Mouse (Mus musculus): Measurements from ENCODE around the gene Nectin4. TPM values are rescaled to one million over a fixed set of nuclear protein-coding genes. Genes with fewer than 3 reads are reported as not detected.

The Nectin4 gene
- polyA plus RNA-seq, 1 experiment: 0.08 TPM

- TF ChIP-seq TCF3 (IDR thresholded peaks at IDR 0.05; ENCODE audit: insufficient read length, low read depth) (no peak), POLR2AphosphoS2 (IDR thresholded peaks at IDR 0.05; ENCODE audit: insufficient read length, low read depth) (no peak), USF1 (IDR thresholded peaks at IDR 0.05; ENCODE audit: low read depth) (no peak), MYOG (IDR thresholded peaks at IDR 0.05; ENCODE audit: control insufficient read depth in 1 of 3, insufficient read depth in 1 of 3, insufficient read length in 2 of 3, low read depth in 2 of 3) (no peak)
- no peaks in the 10 kb centered on the region for H3K36me3 ChIP-seq (ENCODE audit: control insufficient read depth, insufficient read depth)
- H3K79me2 ChIP-seq (ENCODE audit: control insufficient read depth, insufficient read depth): no peaks in the 10 kb centered on the region
- H3K27me3 ChIP-seq (ENCODE audit: control insufficient read depth, insufficient read depth, insufficient read length): no peaks in the 10 kb centered on the region
- no peak overlapping the region for H3ac ChIP-seq (ENCODE audit: control insufficient read depth, insufficient read length)
- H3K4me2 ChIP-seq (ENCODE audit: low read depth): no peak overlapping the region
- H3K4me3 ChIP-seq: no peak overlapping the region
These were observed 4.0 kb upstream of the Nectin4 start for GRCm38 (mm10) chr1:171365934-171366333.

GRCm38 (mm10) chr1:171372880-171373279 is 3.0 kb downstream of the Nectin4 start:
- Histone ChIP-seq H3K27me3 (ENCODE audit: control insufficient read depth, insufficient read depth, insufficient read length) (no peaks in the 10 kb centered on the region), H3K4me2 (ENCODE audit: low read depth) (no peak overlapping the region), H3K79me2 (ENCODE audit: control insufficient read depth, insufficient read depth) (no peaks in the 10 kb centered on the region), H3K4me3 (no peak overlapping the region), H3ac (ENCODE audit: control insufficient read depth, insufficient read length) (no peak overlapping the region), H3K36me3 (ENCODE audit: control insufficient read depth, insufficient read depth) (no peaks in the 10 kb centered on the region)
- TF ChIP-seq POLR2A (IDR thresholded peaks at IDR 0.05; ENCODE audit: insufficient read length, low read depth): no peak
- no peak for TF ChIP-seq USF1 (IDR thresholded peaks at IDR 0.05; ENCODE audit: low read depth)
- TF ChIP-seq SRF (IDR thresholded peaks at IDR 0.05; ENCODE audit: control insufficient read depth, insufficient read length, low read depth): no peak
- no peak for TF ChIP-seq REST (IDR thresholded peaks at IDR 0.05; ENCODE audit: insufficient read depth, insufficient read length)
- TF ChIP-seq MYOD1 (IDR thresholded peaks at IDR 0.05; ENCODE audit: control insufficient read depth in 1 of 3, insufficient read length in 2 of 3, low read depth in 2 of 3): no peak
- no peak for TF ChIP-seq CEBPB (IDR thresholded peaks at IDR 0.05; ENCODE audit: insufficient read depth, poor library complexity, severe bottlenecking)
- TF ChIP-seq POLR2AphosphoS2 (IDR thresholded peaks at IDR 0.05; ENCODE audit: insufficient read length, low read depth): no peak
- no peak for TF ChIP-seq MAX (IDR thresholded peaks at IDR 0.05; ENCODE audit: low read depth)
- no peak for TF ChIP-seq TCF12 (IDR thresholded peaks at IDR 0.05; ENCODE audit: insufficient read depth, poor library complexity, severe bottlenecking)
- no peak for TF ChIP-seq MYOG (IDR thresholded peaks at IDR 0.05; ENCODE audit: control insufficient read depth in 1 of 3, insufficient read depth in 1 of 3, insufficient read length in 2 of 3, low read depth in 2 of 3)
- TF ChIP-seq E2F4 (IDR thresholded peaks at IDR 0.05; ENCODE audit: insufficient read depth): no peak
- no peak for TF ChIP-seq TCF3 (IDR thresholded peaks at IDR 0.05; ENCODE audit: insufficient read length, low read depth)

GRCm38 (mm10) chr1:171373946-171374345 is 4.0 kb downstream of the Nectin4 start:
- TF ChIP-seq MYOD1 (IDR thresholded peaks at IDR 0.05; ENCODE audit: control insufficient read depth in 1 of 3, insufficient read length in 2 of 3, low read depth in 2 of 3): no peak
- TF ChIP-seq SRF (IDR thresholded peaks at IDR 0.05; ENCODE audit: control insufficient read depth, insufficient read length, low read depth): no peak
- TF ChIP-seq TCF12 (IDR thresholded peaks at IDR 0.05; ENCODE audit: insufficient read depth, poor library complexity, severe bottlenecking): no peak
- no peak for TF ChIP-seq CEBPB (IDR thresholded peaks at IDR 0.05; ENCODE audit: insufficient read depth, poor library complexity, severe bottlenecking)
- TF ChIP-seq MYOG (IDR thresholded peaks at IDR 0.05; ENCODE audit: control insufficient read depth in 1 of 3, insufficient read depth in 1 of 3, insufficient read length in 2 of 3, low read depth in 2 of 3): no peak
- no peak for TF ChIP-seq REST (IDR thresholded peaks at IDR 0.05; ENCODE audit: insufficient read depth, insufficient read length)
- no peak for TF ChIP-seq POLR2AphosphoS2 (IDR thresholded peaks at IDR 0.05; ENCODE audit: insufficient read length, low read depth)
- no peak for TF ChIP-seq MAX (IDR thresholded peaks at IDR 0.05; ENCODE audit: low read depth)
- TF ChIP-seq POLR2A (IDR thresholded peaks at IDR 0.05; ENCODE audit: insufficient read length, low read depth): no peak
- no peak for TF ChIP-seq USF1 (IDR thresholded peaks at IDR 0.05; ENCODE audit: low read depth)
- no peak for TF ChIP-seq TCF3 (IDR thresholded peaks at IDR 0.05; ENCODE audit: insufficient read length, low read depth)
- TF ChIP-seq E2F4 (IDR thresholded peaks at IDR 0.05; ENCODE audit: insufficient read depth): no peak
- H3K36me3 ChIP-seq (ENCODE audit: control insufficient read depth, insufficient read depth): no peaks in the 10 kb centered on the region
- H3K4me3 ChIP-seq: no peak overlapping the region
- no peaks in the 10 kb centered on the region for H3K79me2 ChIP-seq (ENCODE audit: control insufficient read depth, insufficient read depth)
- no peak overlapping the region for H3K4me2 ChIP-seq (ENCODE audit: low read depth)
- no peaks in the 10 kb centered on the region for H3K27me3 ChIP-seq (ENCODE audit: control insufficient read depth, insufficient read depth, insufficient read length)
- H3ac ChIP-seq (ENCODE audit: control insufficient read depth, insufficient read length): no peak overlapping the region

DNA sequence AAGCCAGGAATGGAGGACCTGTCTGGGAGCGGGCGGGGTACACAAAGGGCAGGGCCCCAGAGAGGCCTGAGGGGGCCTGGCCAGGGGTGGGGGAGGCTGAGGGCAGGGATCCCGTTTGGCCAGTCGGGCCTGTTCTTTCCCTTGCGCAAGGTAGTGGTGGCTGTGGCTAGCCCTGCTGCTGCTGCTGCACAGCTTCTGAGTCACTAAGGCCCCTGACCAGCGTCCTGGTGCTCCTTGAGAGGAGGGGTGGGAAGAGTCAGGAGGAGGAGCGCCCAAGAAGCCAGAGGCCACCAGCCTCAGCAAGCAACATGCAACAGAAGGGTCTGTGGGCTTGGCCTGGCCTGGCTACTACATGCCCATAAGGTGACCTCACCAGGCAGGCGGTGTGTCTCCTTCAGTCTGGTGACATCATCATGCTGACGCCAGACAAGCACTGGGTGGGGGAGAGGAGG is 5.8 kb downstream of the Nectin4 start:
- Histone ChIP-seq H3ac (ENCODE audit: control insufficient read depth, insufficient read length) (no peak overlapping the region), H3K27me3 (ENCODE audit: control insufficient read depth, insufficient read depth, insufficient read length) (no peaks in the 10 kb centered on the region), H3K79me2 (ENCODE audit: control insufficient read depth, insufficient read depth) (no peaks in the 10 kb centered on the region), H3K4me3 (no peak overlapping the region), H3K4me2 (ENCODE audit: low read depth) (peak overlapping the region; percentile 47), H3K36me3 (ENCODE audit: control insufficient read depth, insufficient read depth) (no peaks in the 10 kb centered on the region)
- TF ChIP-seq TCF3 (IDR thresholded peaks at IDR 0.05; ENCODE audit: insufficient read length, low read depth) (no peak), MYOG (IDR thresholded peaks at IDR 0.05; ENCODE audit: control insufficient read depth in 1 of 3, insufficient read depth in 1 of 3, insufficient read length in 2 of 3, low read depth in 2 of 3) (peak in 1 of 3 experiments; percentile 25), CEBPB (IDR thresholded peaks at IDR 0.05; ENCODE audit: insufficient read depth, poor library complexity, severe bottlenecking) (peak; percentile 65; the same call in 1 of the 2 replicates), MAX (IDR thresholded peaks at IDR 0.05; ENCODE audit: low read depth) (no peak), TCF12 (IDR thresholded peaks at IDR 0.05; ENCODE audit: insufficient read depth, poor library complexity, severe bottlenecking) (no peak), POLR2A (IDR thresholded peaks at IDR 0.05; ENCODE audit: insufficient read length, low read depth) (peak; percentile 71)

- no peaks in the 10 kb centered on the region for H3K36me3 ChIP-seq (ENCODE audit: control insufficient read depth, insufficient read depth)
- H3K27me3 ChIP-seq (ENCODE audit: control insufficient read depth, insufficient read depth, insufficient read length): no peaks in the 10 kb centered on the region
- H3K79me2 ChIP-seq (ENCODE audit: control insufficient read depth, insufficient read depth): no peaks in the 10 kb centered on the region
These were observed 8.4 kb downstream of the Nectin4 start for GRCm38 (mm10) chr1:171378298-171378697.

More at GRCm38 (mm10) chr1:171378298-171378697, 8.4 kb downstream of the Nectin4 start:
- TF ChIP-seq E2F4 (IDR thresholded peaks at IDR 0.05; ENCODE audit: insufficient read depth): no peak
- TF ChIP-seq REST (IDR thresholded peaks at IDR 0.05; ENCODE audit: insufficient read depth, insufficient read length): no peak
- no peak for TF ChIP-seq MAX (IDR thresholded peaks at IDR 0.05; ENCODE audit: low read depth)
- TF ChIP-seq TCF3 (IDR thresholded peaks at IDR 0.05; ENCODE audit: insufficient read length, low read depth): no peak
- TF ChIP-seq MYOG (IDR thresholded peaks at IDR 0.05; ENCODE audit: control insufficient read depth in 1 of 3, insufficient read depth in 1 of 3, insufficient read length in 2 of 3, low read depth in 2 of 3): no peak
- TF ChIP-seq CEBPB (IDR thresholded peaks at IDR 0.05; ENCODE audit: insufficient read depth, poor library complexity, severe bottlenecking): no peak
- no peak for TF ChIP-seq POLR2AphosphoS2 (IDR thresholded peaks at IDR 0.05; ENCODE audit: insufficient read length, low read depth)
- TF ChIP-seq MYOD1 (IDR thresholded peaks at IDR 0.05; ENCODE audit: control insufficient read depth in 1 of 3, insufficient read length in 2 of 3, low read depth in 2 of 3): no peak
- no peak for TF ChIP-seq TCF12 (IDR thresholded peaks at IDR 0.05; ENCODE audit: insufficient read depth, poor library complexity, severe bottlenecking)
- TF ChIP-seq USF1 (IDR thresholded peaks at IDR 0.05; ENCODE audit: low read depth): no peak
- TF ChIP-seq SRF (IDR thresholded peaks at IDR 0.05; ENCODE audit: control insufficient read depth, insufficient read length, low read depth): no peak
- no peak for TF ChIP-seq POLR2A (IDR thresholded peaks at IDR 0.05; ENCODE audit: insufficient read length, low read depth)
- no peak overlapping the region for H3K4me3 ChIP-seq
- H3ac ChIP-seq (ENCODE audit: control insufficient read depth, insufficient read length): no peak overlapping the region
- no peak overlapping the region for H3K4me2 ChIP-seq (ENCODE audit: low read depth)
